Mouse (Mus musculus) ovary, adult 18-20 months (tissue): ENCODE data around the gene Trpc7.

ENCODE experiments used
- DNase-seq: peaks from one replicate; pipeline ENCODE4 v3.0.0; 2022; ENCODE audit warnings: low spot score, mixed read lengths

Trpc7 gene

GRCm38 (mm10) chr13:56746739-56747532 lies 148.9 kb downstream of the Trpc7 start:
- no peak for DNase-seq

- no peak for DNase-seq
These were observed 153.4 kb downstream of the Trpc7 start for GRCm38 (mm10) chr13:56742325-56742901.

- DNase-seq, result no peak
These were observed 154.1 kb downstream of the Trpc7 start for GRCm38 (mm10) chr13:56741691-56742090.

GRCm38 (mm10) chr13:56740496-56740895 lies 155.3 kb downstream of the Trpc7 start:
- DNase-seq, result no peak

GRCm38 (mm10) chr13:56739556-56739955 lies 156.2 kb downstream of the Trpc7 start:
- DNase-seq, result no peak

- no peak for DNase-seq
These were observed 160.4 kb downstream of the Trpc7 start for GRCm38 (mm10) chr13:56735212-56735875.

- DNase-seq, result no peak
These were observed 161.2 kb downstream of the Trpc7 start for GRCm38 (mm10) chr13:56734617-56735016.

GRCm38 (mm10) chr13:56729046-56729445 lies 166.7 kb downstream of the Trpc7 start:
- no peak for DNase-seq

- no peak for DNase-seq
These were observed 169.2 kb downstream of the Trpc7 start for GRCm38 (mm10) chr13:56726551-56726950.
